Mouse (Mus musculus): ENCODE results near the gene Gm29609.
A peak's percentile ranks its signal among the peaks of the same experiment; 100 is the strongest.

Gene Gm29609

GRCm38 (mm10) chr5:31138968-31139425, 40.7 kb downstream of the Gm29609 start:
- no peak for DNase-seq (ENCODE audit: low spot score in 2 of 2)

GRCm38 (mm10) chr5:31138241-31138967, 41.3 kb downstream of the Gm29609 start, which contains the start of gene Ucn:
TSS of gene Ucn (minus strand) at chr5:31138829.
- DNase-seq (ENCODE audit: low spot score in 2 of 2), result no peak

GRCm38 (mm10) chr5:31137658-31138057, 42.1 kb downstream of the Gm29609 start:
- no peak for DNase-seq (ENCODE audit: low spot score in 2 of 2)

DNA sequence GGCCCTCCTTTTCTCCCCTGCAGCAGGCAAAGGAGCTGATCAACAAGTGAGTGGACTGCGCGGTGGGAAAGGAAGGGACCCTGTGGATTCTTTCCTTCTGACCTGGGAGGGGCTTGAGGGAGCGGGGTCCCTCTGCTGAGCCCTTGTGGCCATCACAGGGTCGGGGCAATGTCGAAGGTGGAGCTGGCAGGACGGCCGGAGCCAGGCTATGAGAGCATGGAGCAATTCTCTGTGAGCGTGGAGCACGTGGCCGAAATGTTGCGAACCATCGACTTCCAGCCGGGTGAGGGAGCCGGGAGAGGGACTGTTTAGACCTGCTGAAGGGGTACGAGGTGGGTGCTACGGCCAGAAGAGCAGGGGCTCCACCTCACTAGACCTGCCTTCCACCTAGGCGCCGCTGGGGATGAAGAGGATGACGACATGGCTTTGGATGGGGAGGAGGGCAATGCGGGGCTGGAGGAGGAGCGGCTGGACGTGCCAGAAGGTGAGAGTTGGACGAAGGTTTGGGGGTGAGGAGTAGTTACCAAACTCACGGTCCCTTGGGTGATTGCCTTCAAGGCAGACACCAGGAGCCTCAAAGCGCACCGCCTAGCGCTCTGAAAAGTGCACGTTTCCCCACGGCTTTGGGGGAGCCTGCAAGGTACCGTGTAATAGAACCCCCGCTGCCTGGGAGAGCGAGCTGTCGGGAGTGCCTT, 42.8 kb downstream of the Gm29609 start:
- no peak for DNase-seq (ENCODE audit: low spot score in 2 of 2)

- DNase-seq (ENCODE audit: low spot score in 2 of 2), result no peak
Measured at GRCm38 (mm10) chr5:31126050-31126449, 53.7 kb downstream of the Gm29609 start.

DNA sequence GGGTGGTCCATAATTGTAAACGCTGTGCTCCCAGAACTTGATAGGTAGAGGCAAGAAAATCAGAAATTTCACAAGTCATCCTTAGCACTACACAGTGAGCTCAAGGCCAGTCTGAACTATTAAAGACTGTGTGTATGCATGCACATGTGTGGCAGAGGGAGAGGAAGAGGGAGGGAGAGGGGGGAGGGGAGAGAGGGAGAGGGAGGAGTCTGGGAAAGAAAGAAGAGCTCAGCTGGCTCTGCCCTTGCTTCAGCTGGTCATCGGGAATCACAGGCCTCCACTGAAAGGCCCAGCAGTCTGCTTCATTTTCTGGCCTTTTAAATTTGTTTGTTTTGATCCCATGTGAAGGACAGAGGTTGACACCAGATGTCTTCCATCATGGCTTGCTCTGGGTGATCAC, 56.2 kb downstream of the Gm29609 start:
- no peak for DNase-seq (ENCODE audit: low spot score in 2 of 2)

DNA sequence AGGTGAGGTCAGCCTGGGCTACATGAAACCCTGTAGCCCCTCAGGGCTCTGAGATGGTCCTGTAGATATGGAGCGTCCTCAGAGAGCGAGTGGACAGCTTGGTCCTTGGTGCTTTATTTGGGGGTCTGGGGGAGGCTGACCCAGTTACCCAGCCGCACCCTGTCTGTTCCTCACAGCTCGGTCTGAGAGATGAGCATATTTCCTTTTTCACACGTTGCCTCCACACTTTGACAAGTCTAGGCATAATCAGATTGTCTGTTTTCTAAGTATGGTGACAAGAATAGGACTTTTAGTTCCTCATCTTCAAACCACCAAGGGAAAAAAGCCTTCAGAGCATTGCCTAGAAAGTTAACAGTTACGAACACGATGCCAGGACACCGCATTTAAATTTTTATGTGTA, 58.6 kb downstream of the Gm29609 start:
- DNase-seq (ENCODE audit: low spot score in 2 of 2), result no peak

DNA sequence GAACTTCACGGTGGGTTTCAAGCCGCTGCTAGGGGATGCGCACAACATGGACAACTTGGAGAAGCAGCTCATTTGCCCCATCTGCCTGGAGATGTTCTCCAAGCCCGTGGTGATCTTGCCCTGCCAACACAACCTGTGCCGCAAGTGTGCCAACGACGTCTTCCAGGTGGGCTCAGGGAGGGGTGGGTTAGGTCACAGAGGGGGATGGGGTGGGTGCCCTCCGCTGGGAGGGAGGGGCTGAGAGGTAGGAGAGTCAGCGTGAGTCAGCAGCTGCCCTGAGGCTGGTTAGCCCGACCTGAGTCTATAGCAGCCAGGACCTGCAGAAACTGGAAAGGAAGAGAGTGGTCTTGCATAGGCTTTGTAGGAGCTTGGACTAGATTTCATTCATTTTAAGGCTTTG, 62.8 kb downstream of the Gm29609 start:
- DNase-seq (ENCODE audit: low spot score in 2 of 2), result no peak

DNA sequence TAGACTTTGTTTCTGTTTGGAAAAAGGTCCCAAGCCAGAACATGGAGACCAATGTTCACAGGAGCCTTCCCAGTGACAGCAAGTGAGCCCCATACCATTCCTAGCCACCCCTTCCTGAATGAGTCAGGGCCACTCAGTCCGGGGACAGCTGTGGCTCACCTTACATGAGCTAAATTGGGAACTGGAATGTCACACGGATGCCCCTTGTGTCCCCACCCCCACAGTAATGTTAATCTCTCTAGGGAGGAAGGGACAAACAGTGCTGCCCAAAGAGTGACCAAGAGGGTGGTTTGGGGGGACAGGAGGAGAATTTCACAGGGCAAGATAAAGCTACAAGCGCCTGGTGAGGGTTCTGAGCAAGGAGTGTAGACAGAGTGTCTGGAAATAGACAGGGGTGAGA, 63.4 kb downstream of the Gm29609 start, which contains the start of gene Trim54:
TSS of gene Trim54 (plus strand) at position 359 of the 400 bp plus-strand sequence.
- DNase-seq (ENCODE audit: low spot score in 2 of 2), result no peak

GRCm38 (mm10) chr5:31110781-31111180, 68.9 kb downstream of the Gm29609 start:
- no peak for DNase-seq (ENCODE audit: low spot score in 2 of 2)

DNA sequence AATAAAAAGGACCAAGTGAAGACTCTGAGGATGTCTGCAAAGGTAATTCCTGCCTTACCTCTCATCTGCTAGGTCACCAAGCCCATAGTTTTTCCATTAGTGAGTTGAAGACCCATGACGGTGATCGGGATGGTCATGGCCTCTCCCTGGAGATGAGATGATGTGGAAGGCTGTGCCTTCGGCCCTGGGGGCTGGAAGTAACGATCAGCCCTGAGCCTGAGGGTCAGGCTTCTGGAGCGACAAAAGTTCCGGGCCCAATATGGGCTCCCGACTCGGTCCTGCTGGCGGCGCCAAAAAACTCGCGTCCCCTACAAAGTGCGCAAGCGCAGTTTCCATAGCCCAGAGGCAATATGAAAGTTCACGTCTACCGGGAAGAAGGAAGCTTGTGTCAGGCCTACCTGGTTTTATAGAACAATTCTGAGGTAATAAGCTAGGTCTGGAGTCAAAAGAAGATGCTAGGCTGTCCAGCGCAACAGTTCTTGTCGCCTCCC, 71.7 kb downstream of the Gm29609 start, which contains the start of gene Slc30a3:
TSS of gene Slc30a3 (minus strand) at position 238 of the 491 bp plus-strand sequence.
- no peak for DNase-seq (ENCODE audit: low spot score in 2 of 2)

DNA sequence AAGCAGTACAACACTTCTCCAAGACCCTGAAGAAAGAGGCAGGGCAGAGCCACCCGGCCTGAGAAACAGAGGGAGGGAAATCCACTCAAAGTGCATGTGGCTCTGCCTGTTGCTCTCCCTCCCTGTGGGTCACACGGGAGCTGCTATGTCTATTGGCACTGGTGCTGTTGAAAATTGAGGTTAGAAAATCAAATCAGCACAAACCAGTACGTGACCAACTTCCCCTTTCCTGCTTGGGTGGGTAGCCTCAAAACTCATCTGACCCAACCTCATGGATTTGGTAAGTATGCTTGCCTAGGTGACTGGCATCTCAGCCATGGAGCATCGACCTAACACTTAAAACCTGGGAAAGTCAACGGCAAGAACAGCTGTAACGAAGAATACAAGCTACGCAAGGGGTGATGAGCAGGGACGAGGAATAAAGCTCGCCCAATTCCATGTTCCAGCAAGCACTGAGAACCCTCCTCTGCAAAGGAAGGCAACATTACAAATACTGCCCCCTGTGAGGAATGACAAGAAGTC, 73.8 kb downstream of the Gm29609 start, which contains the start of gene Dnajc5g:
TSS of gene Dnajc5g (plus strand) at position 472 of the 522 bp plus-strand sequence.
- DNase-seq (ENCODE audit: low spot score in 2 of 2), result no peak

DNA sequence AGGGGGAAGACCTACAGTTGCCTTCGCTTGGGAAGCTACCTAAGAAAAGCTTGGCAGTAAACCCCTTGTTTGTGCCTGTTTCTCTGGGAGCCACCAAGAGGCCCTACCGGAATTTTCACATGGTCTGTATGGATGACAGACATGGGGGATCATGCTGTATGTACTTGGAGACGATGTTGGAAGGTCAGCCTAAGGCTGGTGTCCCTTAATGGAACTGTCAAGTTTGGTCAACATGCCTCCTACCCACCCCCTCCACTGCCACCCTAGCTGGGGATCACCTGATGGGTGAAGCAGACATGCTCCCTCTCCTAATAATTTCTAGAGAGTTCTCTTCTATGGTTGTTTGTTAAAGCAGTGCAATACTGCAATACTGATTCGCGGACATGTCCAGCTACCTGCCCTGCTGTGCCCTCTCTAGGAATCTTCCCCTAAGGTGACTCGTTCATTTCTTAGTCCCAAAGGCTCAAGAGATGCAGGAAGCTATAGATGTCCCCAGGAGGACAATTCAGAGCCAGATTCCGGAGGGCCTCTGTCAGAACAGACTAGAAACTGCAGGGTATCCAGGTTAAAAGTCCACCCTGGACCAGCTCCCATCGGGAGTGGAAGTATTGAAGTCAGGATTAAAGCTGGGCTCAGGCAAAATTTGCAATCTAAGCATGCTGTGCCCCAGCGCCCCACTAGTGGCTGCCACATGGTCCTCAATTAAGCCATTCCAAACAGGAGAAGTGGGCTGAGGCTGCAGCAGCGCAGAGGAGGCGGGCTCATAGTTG, 83.8 kb downstream of the Gm29609 start:
- no peak for DNase-seq (ENCODE audit: low spot score in 2 of 2)

- peak in 1 of 2 experiments; percentile 26 for DNase-seq (ENCODE audit: low spot score in 2 of 2)
Measured at GRCm38 (mm10) chr5:31094799-31095691, 84.7 kb downstream of the Gm29609 start.

All from urinary bladder, adult 18-20 months (tissue).